Mouse (Mus musculus) intestine, embryonic 14.5 days (tissue): ENCODE measurements around the gene Qpct. TPM values are rescaled to one million over a fixed set of nuclear protein-coding genes. Genes with fewer than 3 reads are reported as not detected.

Source experiments
- ATAC-seq: fragments of 200-750 bp; cut with Nextera tagmentation; replicated peaks from 2 replicates; pipeline ENCODE4 v1.8.0; 2017; ENCODE audit warnings: low read depth, moderate number of reproducible peaks, moderate TSS enrichment, moderate library complexity; ENCODE audit not compliant: low FRiP score, low TSS enrichment
- DNase-seq: peaks from one replicate; pipeline ENCODE4 v3.0.0-alpha.2; 2018; ENCODE audit warnings: low spot score
- H3K27ac ChIP-seq: fragments of 300-500 bp; sonication (generic); 2 replicates; pipeline ENCODE4 v1.5.1; 2014; ENCODE audit warnings: low read depth, mild to moderate bottlenecking, control low read depth
- H3K27me3 ChIP-seq: fragments of 300-500 bp; sonication (generic); replicated peaks from 2 replicates; pipeline ENCODE4 v1.6.1; 2014; ENCODE audit warnings: low read length, control low read depth; ENCODE audit not compliant: control insufficient read depth, insufficient read depth
- H3K36me3 ChIP-seq: fragments of 300-500 bp; sonication (generic); 2 replicates; pipeline ENCODE4 v1.6.1; 2014; ENCODE audit warnings: low read length, control low read depth; ENCODE audit not compliant: control insufficient read depth, insufficient read depth
- H3K4me1 ChIP-seq: fragments of 300-500 bp; sonication (generic); replicated peaks from 2 replicates; pipeline ENCODE4 v1.6.1; 2014; ENCODE audit warnings: low read length, control low read depth, mixed read lengths; ENCODE audit not compliant: control insufficient read depth, insufficient read depth
- H3K4me2 ChIP-seq: fragments of 300-500 bp; sonication (generic); 2 replicates; pipeline ENCODE4 v1.6.1; 2014; ENCODE audit warnings: low read length
- H3K4me3 ChIP-seq: fragments of 300-500 bp; sonication (generic); 2 replicates; pipeline ENCODE4 v1.5.1; 2014; ENCODE audit warnings: low read depth, low read length, control low read depth, mixed read lengths
- H3K9ac ChIP-seq: fragments of 300-500 bp; sonication (generic); 2 replicates; pipeline ENCODE4 v1.6.1; 2014; ENCODE audit warnings: mild to moderate bottlenecking, low read length
- H3K9me3 ChIP-seq: fragments of 300-500 bp; sonication (generic); 2 replicates; pipeline ENCODE4 v1.6.1; 2016; ENCODE audit warnings: low read length, control low read depth; ENCODE audit not compliant: control insufficient read depth
- WGBS: fragments of 180-500 bp; shearing (Covaris S2); extraction: QIAGEN DNeasy Blood & Tissue Kit; methylation state at CpG from one replicate; pipeline ENCODE4 v1.1.7; 2014; 5-methylcytosine and 5-hydroxymethylcytosine counted together
- polyA plus RNA-seq: library from polyadenylated mRNA; unstranded; fragments of >200 nt; fragmentation: Nextera tagmentation; extraction: Ambion mirVana; gene quantifications from 2 replicates; pipeline ENCODE4 v1.2.1, GENCODE M21; 2014

The Qpct gene
- polyA plus RNA-seq, 1 experiment from 2014 or later = 10.6 TPM

DNA sequence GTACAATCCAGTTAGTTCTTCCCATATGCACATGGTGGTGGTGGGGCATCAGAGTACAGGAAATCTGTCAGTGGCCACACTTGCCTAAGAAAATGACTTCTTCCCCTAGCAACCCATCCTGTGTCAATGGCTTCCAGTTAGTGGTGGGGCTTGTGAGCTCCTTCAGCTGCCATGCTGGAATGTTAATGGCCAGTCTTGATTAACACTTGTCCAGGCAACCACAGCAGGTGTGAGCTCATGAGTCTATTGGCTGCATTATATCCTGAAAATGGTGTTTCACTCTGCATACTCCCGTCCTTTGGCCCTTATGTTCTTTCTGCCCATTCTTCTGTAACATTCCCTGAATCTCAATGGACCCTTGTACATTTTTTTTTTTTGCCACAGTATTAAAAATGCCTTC, 67.4 kb downstream of the Qpct start:
- H3K4me3 ChIP-seq = no peak overlapping the region
- no peaks in the 10 kb centered on the region for H3K36me3 ChIP-seq
- no peak for DNase-seq
- H3K9me3 ChIP-seq = 0 out of 2 replicates have a peak, but pooled peaks cover 9% of the 10 kb centered on the region
- no peak overlapping the region for H3K9ac ChIP-seq
- H3K4me1 ChIP-seq = no peaks in the 10 kb centered on the region
- no peak overlapping the region for H3K27ac ChIP-seq
- H3K4me2 ChIP-seq = no peak overlapping the region
- no peak for ATAC-seq
- 68% methylated on average over 1 of the region's 1 CpGs for WGBS
- no peaks in the 10 kb centered on the region for H3K27me3 ChIP-seq

DNA sequence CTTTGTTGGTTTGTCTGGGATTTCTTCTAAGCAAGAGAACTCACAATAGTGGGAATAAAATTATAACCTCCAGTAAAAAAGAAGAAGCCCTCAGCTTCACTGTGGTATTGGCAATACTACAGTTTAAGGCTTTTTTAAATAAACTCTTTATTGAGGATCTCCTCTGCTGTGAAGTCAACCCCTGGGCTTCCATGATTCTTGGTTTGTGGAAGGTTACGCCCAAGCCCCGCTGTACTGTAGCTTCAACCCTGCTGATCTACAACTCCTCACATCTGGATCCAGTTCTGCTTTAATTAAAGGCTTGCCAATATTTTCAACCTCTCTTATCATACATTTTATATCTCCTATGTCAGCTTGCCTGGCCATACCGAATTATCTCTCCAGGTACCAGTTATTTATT, 68.6 kb downstream of the Qpct start:
- ATAC-seq = no peak
- H3K36me3 ChIP-seq = no peaks in the 10 kb centered on the region

DNA sequence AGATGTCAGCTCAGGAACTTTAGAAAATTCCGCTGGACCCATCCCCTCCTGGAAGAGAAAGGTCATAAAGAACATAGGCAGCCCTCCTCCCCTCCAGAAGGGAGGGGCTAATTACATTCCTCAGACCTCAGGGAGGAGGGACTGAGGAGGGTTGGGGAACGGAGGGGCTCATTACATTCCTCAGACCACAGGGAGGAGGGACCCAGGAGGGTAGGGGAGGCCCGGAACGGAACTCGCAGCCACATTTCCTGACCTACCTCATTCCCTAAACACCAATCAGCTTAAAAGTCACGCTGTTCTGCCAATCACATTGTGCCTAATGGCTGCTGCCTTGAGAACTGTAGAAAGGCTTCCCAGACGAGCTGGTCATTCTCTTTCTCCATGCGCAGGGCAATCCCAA, 82.0 kb downstream of the Qpct start:
- Histone ChIP-seq H3K27ac (no peak overlapping the region), H3K4me1 (no peaks in the 10 kb centered on the region; the same call in 1 of the 2 replicates), H3K27me3 (no peaks in the 10 kb centered on the region), H3K9ac (no peak overlapping the region), H3K4me3 (no peak overlapping the region), H3K4me2 (no peak overlapping the region), H3K9me3 (no peaks in the 10 kb centered on the region), H3K36me3 (no peaks in the 10 kb centered on the region)
- 42% methylated on average over 8 of the region's 8 CpGs for WGBS
- ATAC-seq = no peak
- DNase-seq = no peak

More for the DNA sequence above, 68.6 kb downstream of the Qpct start:
- no peak for DNase-seq
- 0 out of 2 replicates have a peak, but pooled peaks cover 9% of the 10 kb centered on the region for H3K9me3 ChIP-seq
- no peak overlapping the region for H3K9ac ChIP-seq
- no peaks in the 10 kb centered on the region for H3K27me3 ChIP-seq
- no peaks in the 10 kb centered on the region for H3K4me1 ChIP-seq
- H3K4me3 ChIP-seq = no peak overlapping the region
- H3K27ac ChIP-seq = no peak overlapping the region
- WGBS = 85% methylated on average over 3 of the region's 3 CpGs
- H3K4me2 ChIP-seq = no peak overlapping the region

DNA sequence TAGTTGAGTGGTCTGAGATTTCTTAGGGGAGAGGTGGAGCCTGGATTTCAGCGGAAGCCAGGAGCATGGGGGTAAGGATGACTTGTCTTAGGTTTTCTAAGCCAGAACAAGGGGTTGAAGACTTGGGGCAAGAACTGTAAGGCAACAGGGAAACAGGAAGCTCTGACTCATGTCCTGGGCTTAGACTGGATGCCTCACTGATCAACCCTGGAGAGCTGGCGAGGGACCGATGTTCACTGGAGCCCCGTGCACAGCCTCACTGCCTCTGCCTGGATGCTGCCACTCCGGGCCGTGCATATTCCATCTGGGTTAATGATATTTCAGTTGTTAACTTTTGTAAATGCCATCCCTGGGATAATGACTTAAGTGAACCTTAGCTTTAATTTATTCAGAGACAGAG, 84.1 kb downstream of the Qpct start:
- H3K9me3 ChIP-seq = no peaks in the 10 kb centered on the region
- H3K27me3 ChIP-seq = no peaks in the 10 kb centered on the region
- no peaks in the 10 kb centered on the region for H3K36me3 ChIP-seq
- no peak overlapping the region for H3K4me3 ChIP-seq
- no peak overlapping the region for H3K27ac ChIP-seq
- H3K4me2 ChIP-seq = no peak overlapping the region
- no peak overlapping the region for H3K9ac ChIP-seq
- H3K4me1 ChIP-seq = no peaks in the 10 kb centered on the region; the same call in 1 of the 2 replicates
- ATAC-seq (no peak), DNase-seq (no peak)
- WGBS = 88% methylated on average over 6 of the region's 6 CpGs

DNA sequence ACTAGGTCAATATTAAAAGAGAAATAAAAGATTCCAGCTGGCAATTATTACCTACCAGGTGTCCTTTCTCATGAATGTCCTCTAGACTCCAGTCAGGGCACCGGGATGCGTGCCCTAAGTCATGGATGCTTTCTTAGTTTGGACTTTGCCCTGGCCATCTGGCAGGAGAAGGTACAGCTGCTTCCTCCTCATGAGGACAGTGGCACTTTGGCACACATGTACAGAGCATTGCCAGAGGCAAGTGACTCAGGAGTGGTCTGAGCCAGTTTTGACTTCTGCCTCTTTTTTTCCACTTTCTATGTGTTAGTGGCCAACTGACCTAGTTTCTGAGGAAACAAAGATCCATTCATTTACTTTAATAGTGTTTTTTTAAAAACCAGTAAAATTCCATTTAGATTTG, 84.7 kb downstream of the Qpct start:
- DNase-seq = no peak
- no peaks in the 10 kb centered on the region; the same call in 1 of the 2 replicates for H3K4me1 ChIP-seq
- H3K36me3 ChIP-seq = no peaks in the 10 kb centered on the region
- WGBS = 67% methylated on average over 2 of the region's 2 CpGs
- H3K9ac ChIP-seq = no peak overlapping the region
- H3K4me3 ChIP-seq = no peak overlapping the region
- no peak overlapping the region for H3K27ac ChIP-seq
- no peak for ATAC-seq
- H3K27me3 ChIP-seq = no peaks in the 10 kb centered on the region
- no peaks in the 10 kb centered on the region for H3K9me3 ChIP-seq
- H3K4me2 ChIP-seq = no peak overlapping the region

Other genes with a start within 250 kb of the Qpct start
- gene Heatr5b, start 216.5 kb upstream of the Qpct start, polyA plus RNA-seq = 11.5 and 12.4 TPM in 2 replicates
- 33.9 and 39.0 TPM in 2 replicates for gene Gpatch11, start 216.3 kb upstream of the Qpct start, polyA plus RNA-seq
- gene Eif2ak2, start 169.3 kb upstream of the Qpct start, polyA plus RNA-seq = 9.1 and 11.0 TPM in 2 replicates
- 0.16 and 0.19 TPM in 2 replicates for gene Sult6b1, start 144.9 kb upstream of the Qpct start, polyA plus RNA-seq
- 104 and 116 TPM in 2 replicates for gene Cebpzos, start 135.4 kb upstream of the Qpct start, polyA plus RNA-seq
- gene Cebpz, start 114.8 kb upstream of the Qpct start, polyA plus RNA-seq = 63.3 and 63.5 TPM in 2 replicates
- gene Ndufaf7, start 114.8 kb upstream of the Qpct start, polyA plus RNA-seq = 43.8 and 50.6 TPM in 2 replicates
- 44.8 and 49.2 TPM in 2 replicates for gene Prkd3, start 31.1 kb upstream of the Qpct start, polyA plus RNA-seq